9 mouse cellular contexts compared by ENCODE assay signal in the genomic region with DNA sequence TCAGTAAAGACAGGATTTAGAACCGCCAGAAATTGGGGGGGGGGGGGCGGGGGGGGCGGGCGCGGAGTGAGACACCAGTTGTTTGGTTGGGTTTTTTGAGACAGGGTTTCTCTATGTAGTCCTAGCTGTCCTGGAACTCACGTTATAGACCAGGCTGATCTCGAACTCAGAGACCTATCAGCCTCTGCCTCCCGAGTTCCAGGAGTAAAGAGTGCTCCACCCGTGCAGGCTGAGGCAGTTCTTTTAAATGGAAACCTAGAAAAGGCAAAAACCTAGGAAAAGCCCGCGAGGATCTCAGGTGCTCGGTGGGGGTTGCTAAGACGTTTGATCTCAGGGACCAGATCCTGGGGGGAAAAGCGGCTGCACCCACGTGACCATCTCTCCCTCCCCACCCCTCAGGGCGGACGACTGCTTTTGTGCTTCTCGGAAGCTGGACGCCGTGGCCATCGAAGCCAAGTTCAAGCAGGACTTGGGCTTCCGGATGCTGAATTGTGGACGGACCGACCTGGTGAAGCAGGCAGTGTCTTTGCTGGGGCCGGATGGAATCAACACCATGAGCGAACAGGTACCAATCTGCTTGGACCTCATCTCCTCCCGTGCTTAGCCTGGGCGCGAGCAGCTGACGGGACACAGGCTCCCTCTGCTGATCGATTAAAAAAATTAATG.
A peak's percentile ranks its signal among the peaks of the same experiment; 100 is the strongest.
DNase-seq lines count a peak whose midpoint lies in the region; ATAC-seq lines count a peak whose summit lies in the region.
"Had no signal": no experiment of that assay in that cellular context is flagged by ENCODE, and none has a peak within 500 bp of the region (broad histone marks: within the 10 kb centered on the region; RNA-seq: fewer than 3 reads in every experiment).

No protein-coding gene starts in this region.

- no peaks in the 10 kb centered on the region for H3K36me3 ChIP-seq in forebrain, embryonic 10.5 days (replicated peaks)
- H3K36me3 ChIP-seq in liver, embryonic 13.5 days, result no peaks in the 10 kb centered on the region
- H3K36me3 ChIP-seq: G1E had no signal

- peaks cover 7% of the 10 kb centered on the region for H3K4me1 ChIP-seq in forebrain, embryonic 10.5 days
- H3K4me1 ChIP-seq in liver, embryonic 13.5 days (replicated peaks), result no peaks in the 10 kb centered on the region

- peak overlapping the region; percentile 62 for H3K4me2 ChIP-seq in liver, embryonic 13.5 days

- peaks cover 10% of the 10 kb centered on the region for H3K27me3 ChIP-seq in forebrain, embryonic 10.5 days (ENCODE audit: poor library complexity, severe bottlenecking)
- no peaks in the 10 kb centered on the region for H3K27me3 ChIP-seq in liver, embryonic 13.5 days

- no peak for ATAC-seq in liver, embryonic 13.5 days (ENCODE audit: low read depth)

- no peak overlapping the region; the same call in 1 of the 2 replicates for H3K9ac ChIP-seq in liver, embryonic 13.5 days

- intact Hi-C loops in heart, postnatal 10 days (cut with DNase I), result loop anchor here (1.0 to 10.0 kb wide), 3 partner anchors 240 to 470 kb away; partner anchors contain the start of gene Btbd11

- WGBS in forebrain, embryonic 10.5 days, result 3% methylated on average over 31 of the region's 31 CpGs
- WGBS in liver, embryonic 13.5 days (ENCODE audit: insufficient replicate concordance), result 5% methylated on average over 31 of the region's 31 CpGs

- peak; percentile 5 for DNase-seq in 3T3-L1 (ENCODE audit: low read depth, low spot score)
- DNase-seq in brain, adult 2 months (ENCODE audit: low read depth, low spot score), result peak; percentile 90
- peak; percentile 56 for DNase-seq in forebrain, embryonic 10.5 days (ENCODE audit: extremely low spot score, low spot score)
- DNase-seq in heart, postnatal 10 days, result peak; percentile 47 to 49
- DNase-seq in kidney, postnatal 36 days, result peak; percentile 39 to 62
- no peak for DNase-seq in liver, embryonic 13.5 days
- peak; percentile 69 for DNase-seq in neural tube, embryonic 10.5 days (ENCODE audit: extremely low spot score, low spot score)
- DNase-seq in testis, postnatal 14 days (ENCODE audit: low spot score), result peak; percentile 16

- H3K27ac ChIP-seq in forebrain, embryonic 10.5 days, result peak overlapping the region; percentile 74
- no peak overlapping the region for H3K27ac ChIP-seq in liver, embryonic 13.5 days

- H3K9me3 ChIP-seq in forebrain, embryonic 10.5 days, result no peaks in the 10 kb centered on the region
- no peaks in the 10 kb centered on the region for H3K9me3 ChIP-seq in liver, embryonic 13.5 days (replicated peaks)

- H3K4me3 ChIP-seq in forebrain, embryonic 10.5 days, result peak overlapping the region; percentile 56
- peak overlapping the region; percentile 38 for H3K4me3 ChIP-seq in liver, embryonic 13.5 days (replicated peaks)
